Mouse (Mus musculus): Measurements from ENCODE around the gene Tmem108. TPM values are rescaled to one million over a fixed set of nuclear protein-coding genes. Genes with fewer than 3 reads are reported as not detected.

Gene Tmem108
- total RNA-seq, 2 experiments from 2014 or later, result 3.0 to 3.9 TPM

GRCm38 (mm10) chr9:103495391-103495790 is 266.2 kb downstream of the Tmem108 start:
- DNase-seq, result no peak

DNA sequence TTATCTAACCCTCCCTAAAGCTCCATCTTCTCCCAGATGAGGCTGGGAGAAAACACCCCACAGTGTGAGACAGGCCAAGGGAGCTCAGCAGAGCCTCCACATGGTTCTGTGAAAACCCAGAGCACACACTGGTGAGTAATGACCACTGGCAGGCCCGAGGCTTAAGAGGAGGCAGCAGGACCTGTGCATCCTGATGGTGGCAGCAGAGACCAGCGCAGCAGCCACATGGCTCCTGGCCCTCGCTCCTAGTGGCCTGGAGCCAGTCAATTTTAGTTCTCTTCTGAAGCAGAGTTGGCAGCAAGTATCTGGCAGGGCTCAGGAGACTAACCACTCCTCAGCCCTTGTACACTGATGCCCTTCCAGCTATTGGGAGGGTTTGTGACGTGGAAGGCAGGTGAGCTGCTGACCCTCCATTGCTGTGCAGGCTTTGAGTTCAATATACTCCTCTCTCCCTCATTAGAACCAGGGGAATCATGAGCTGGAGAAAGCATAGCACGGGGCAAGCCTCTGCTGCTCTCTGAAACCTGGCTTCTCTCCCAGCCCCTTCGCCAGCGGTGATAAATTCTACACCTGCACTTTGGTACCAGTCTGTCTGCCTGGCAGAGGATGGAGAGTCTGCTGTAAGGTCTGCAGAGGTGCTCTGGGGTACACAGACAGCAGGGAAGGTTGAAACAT is 267.2 kb downstream of the Tmem108 start:
- peak; percentile 82 to 87 for DNase-seq

DNA sequence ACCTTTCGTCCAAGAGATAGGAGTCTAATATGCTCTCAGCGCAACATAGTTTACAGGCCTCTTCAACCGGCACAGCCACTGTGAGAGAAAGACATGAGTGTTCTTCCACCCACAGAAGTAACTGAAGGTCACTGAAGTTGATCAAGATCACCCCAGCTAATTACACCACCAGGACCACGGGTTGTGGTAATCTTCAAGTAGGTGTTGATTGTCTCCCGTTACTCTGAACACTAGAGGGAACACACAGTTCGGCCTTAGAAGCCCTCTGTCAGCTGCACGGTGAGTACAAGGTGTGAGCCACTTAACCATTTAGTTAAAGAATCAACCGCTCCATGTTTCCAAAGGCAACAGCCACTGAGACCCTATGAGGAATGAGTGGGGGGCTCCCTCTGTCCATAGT is 269.7 kb downstream of the Tmem108 start:
- DNase-seq, result no peak

GRCm38 (mm10) chr9:103490439-103490838 is 271.2 kb downstream of the Tmem108 start:
- peak; percentile 63 to 87 for DNase-seq

- no peak for DNase-seq
Observed at GRCm38 (mm10) chr9:103489883-103490282, 271.8 kb downstream of the Tmem108 start.

DNA sequence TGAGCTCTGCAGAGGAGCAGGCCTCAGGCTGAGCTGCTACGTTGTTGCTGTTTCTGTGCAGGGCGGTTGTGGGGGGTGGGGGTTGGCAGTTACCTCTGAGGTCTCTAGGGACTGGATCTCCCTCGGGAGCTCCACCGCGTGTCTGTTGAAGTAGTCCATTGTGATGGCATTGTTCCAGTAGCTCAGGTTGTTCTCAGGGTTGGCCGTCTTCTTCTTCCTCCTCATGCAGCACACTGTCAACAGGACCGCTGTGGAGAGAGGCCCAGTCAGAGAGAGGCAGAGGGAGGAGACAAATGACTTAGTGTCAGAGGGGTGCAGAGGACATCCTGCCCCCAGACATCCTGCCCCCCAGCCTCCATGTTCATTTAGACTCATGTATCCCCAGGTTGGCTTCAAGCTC is 272.5 kb downstream of the Tmem108 start:
- DNase-seq, result no peak

- DNase-seq, result no peak
Observed at GRCm38 (mm10) chr9:103486262-103486661, 275.4 kb downstream of the Tmem108 start.

GRCm38 (mm10) chr9:103485606-103486005 is 276.0 kb downstream of the Tmem108 start:
- no peak for DNase-seq

DNA sequence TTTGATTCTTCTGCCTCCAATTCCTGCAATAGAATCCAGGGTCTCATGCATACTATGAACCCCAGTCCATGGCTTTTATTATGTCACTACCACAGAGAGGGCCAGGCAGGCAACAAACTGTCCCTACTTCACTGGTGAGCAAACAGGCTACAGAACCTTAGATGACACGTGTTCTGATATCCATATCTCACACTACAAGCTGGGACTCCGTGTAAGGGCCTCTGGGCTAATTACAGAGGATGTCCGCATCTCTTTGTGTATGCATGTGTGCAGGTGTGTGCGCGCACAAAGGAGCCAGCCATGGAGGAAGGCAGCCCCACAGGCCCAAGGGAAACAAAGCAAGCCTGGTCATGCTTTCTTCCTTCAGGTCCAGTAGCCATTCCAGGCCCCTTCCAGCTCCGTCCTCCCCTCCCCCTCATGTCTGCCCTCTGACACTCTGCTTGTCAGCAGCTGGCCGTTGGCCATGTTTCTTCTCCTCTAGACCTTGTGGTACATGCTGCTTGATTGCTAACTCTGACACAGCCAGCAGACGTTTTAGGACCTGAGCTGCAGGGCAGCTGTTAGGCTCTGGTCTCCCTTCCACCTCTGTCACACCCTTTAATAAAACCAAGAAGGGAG is 280.9 kb downstream of the Tmem108 start:
- peak; percentile 37 to 46 for DNase-seq

DNA sequence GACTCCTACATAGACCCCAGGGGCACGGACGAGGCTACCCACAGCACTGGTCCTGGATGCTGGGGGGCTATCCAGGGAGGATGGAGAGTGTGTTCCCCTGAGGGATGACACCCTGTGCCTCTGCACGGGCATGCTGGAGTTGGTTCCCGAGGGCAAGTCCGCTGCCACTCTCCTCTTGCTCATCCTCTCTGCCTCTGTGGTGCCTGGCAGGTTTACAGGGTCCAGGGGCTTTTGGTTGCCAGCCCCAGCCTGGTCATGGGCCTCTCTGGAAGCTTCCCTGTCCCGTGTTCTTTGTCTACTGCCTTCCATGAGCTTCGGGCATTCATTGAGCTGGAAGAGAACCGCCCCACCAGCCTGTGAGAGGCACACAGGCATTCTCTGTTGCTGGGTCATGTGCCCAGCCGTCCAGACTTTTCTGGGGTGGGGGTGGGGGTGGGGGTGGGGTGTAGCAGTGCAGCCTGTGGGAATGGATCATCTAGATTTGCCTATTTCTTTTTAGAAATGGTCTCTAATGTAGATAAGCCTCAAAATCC is 281.5 kb downstream of the Tmem108 start, which contains the start of gene Bfsp2:
Gene Bfsp2 (minus strand): TSS at position 377 of the 533 bp plus-strand sequence.
- DNase-seq, result no peak

GRCm38 (mm10) chr9:103475414-103475813 is 286.2 kb downstream of the Tmem108 start:
- DNase-seq, result no peak

DNA sequence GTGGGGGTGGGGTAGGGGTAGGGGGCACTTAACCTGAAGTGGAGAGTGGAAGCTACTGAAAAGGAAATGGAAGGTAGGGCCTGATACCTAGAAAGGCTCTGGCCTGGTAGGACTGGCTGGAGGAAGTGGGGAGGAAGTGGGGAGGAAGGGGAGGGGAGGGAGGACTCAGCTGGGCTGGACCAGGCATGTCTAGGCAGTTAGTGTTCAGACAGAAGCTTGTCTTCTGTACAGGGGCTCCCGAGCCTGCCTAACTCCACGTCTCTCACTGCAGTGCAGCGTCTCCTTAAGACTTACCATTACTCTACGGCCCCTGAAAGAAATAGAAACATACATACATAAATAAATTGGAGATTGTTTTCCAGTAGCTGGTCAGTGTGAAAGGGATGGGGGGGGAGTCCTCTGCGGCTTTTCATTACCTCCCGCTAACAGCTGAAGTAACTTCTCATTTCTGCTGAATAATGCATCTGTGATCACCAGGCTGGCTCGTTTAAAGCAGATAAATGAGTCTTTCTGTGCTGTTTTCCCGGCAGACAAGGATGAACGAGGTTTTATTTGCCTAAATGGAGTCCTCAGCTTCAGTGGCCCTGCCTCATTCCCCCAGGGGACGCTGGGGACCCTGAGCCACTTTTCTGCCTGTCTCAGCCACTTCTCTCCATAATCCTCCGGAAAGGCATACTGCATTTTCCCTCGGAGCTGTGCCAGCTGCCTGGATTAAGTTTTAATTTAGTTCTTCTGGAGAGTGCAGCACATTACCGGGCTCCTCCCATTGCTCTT is 287.5 kb downstream of the Tmem108 start:
- no peak for DNase-seq

DNA sequence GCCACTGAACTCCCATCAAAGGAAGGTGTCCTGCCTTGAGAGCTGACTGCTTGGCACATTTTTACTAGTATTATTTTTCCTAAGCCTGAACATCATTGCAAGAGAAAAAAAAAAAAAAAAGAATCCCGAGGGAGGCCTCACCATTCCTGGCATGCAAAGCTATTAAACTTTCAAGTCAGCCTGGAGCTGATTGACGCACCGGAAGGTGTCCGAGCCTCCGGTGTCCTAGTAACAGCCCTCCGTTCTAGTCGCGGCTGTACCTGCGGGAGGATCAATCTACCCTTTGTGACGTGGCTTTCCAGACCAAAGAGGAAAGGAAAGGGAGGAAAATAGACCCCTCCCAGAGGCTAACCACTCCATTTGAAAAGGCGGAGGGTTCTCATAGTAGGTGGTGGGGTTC is 289.9 kb downstream of the Tmem108 start:
- no peak for DNase-seq

GRCm38 (mm10) chr9:103469516-103469915 is 292.1 kb downstream of the Tmem108 start:
- DNase-seq, result no peak

- DNase-seq, result no peak
Observed at GRCm38 (mm10) chr9:103468911-103469310, 292.7 kb downstream of the Tmem108 start.

- DNase-seq, result no peak
Observed at GRCm38 (mm10) chr9:103465711-103466220, 295.9 kb downstream of the Tmem108 start.

DNA sequence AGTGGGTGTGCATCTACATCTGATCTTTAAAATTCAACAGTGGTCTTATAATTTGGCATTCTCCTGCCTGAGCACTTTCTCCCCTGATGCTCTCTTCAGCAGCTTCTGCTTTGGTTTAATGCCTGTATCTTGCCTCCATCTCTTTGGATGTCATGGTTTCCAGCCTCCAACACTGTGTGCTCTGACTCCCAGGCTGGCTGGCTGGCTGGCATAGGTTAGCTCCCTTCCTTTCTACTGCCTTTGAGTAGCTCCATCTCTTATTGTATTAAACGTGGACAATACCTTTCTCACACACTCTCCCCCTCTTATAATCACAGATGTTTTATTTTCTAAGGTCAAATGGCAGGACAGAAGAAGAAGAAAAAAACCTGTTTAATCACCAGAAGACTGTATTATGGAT is 296.3 kb downstream of the Tmem108 start:
- no peak for DNase-seq

DNA sequence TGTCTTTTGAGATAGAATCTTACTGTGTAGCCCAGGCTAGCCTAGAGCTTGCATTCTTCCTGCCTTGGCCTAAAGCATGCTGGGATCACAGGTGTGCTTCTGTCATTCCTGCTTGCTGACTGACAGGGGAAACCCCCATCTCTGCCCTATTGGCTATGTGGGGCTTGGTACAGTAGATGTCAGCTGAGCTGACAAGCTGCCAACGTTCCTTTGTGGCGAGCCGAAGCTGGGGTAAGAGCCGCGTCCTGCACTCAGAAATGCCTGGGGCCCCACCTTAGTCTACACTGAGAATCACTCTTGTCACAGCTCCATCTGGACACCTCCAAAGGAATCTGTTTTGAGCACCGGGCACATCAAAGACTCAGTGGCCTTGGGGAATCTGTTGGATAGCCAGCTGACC is 297.8 kb downstream of the Tmem108 start:
- no peak for DNase-seq

DNA sequence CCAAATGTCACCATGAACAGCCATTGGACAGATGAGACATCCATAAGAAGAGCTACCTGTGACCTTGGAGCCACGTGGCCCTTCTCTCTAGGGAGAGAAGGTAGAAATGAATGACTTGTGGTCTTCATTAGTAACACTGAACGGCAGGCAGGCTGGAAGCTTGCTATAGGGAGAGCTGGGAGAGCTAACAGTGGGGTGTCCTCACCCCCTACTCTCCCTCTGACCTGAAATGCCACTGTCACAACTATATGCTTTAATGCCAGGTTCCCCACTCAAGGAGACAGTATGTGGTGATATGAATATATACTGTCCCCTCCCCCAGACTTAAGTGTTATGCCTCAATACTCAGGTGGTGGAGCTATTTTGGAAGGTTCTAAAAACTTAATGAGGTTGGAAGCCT is 301.8 kb downstream of the Tmem108 start:
- DNase-seq, result no peak

- no peak for DNase-seq
Observed at GRCm38 (mm10) chr9:103459307-103459706, 302.3 kb downstream of the Tmem108 start.

GRCm38 (mm10) chr9:103449651-103450050 is 312.0 kb downstream of the Tmem108 start:
- DNase-seq, result no peak

- peak in 1 of 2 experiments; percentile 27 for DNase-seq
Observed at GRCm38 (mm10) chr9:103449092-103449491, 312.5 kb downstream of the Tmem108 start.

GRCm38 (mm10) chr9:103444656-103445055 is 317.0 kb downstream of the Tmem108 start:
- no peak for DNase-seq
